Mouse (Mus musculus): ENCODE data around the gene Pdk1. TPM values are rescaled to one million over a fixed set of nuclear protein-coding genes. Genes with fewer than 3 reads are reported as not detected.
A peak's percentile ranks its signal among the peaks of the same experiment; 100 is the strongest.
"Not testable (repeated sequence)": the region's sequence is repeated elsewhere in the genome, so short reads cannot be mapped to it uniquely, and the experiment has no call there.

The Pdk1 gene
- 2.5 and 9.4 TPM in 2 replicates for total RNA-seq (2015; ENCODE audit: low replicate concordance)
- 7.3 and 19.4 TPM in 2 replicates for total RNA-seq (2017; ENCODE audit: low replicate concordance)

DNA sequence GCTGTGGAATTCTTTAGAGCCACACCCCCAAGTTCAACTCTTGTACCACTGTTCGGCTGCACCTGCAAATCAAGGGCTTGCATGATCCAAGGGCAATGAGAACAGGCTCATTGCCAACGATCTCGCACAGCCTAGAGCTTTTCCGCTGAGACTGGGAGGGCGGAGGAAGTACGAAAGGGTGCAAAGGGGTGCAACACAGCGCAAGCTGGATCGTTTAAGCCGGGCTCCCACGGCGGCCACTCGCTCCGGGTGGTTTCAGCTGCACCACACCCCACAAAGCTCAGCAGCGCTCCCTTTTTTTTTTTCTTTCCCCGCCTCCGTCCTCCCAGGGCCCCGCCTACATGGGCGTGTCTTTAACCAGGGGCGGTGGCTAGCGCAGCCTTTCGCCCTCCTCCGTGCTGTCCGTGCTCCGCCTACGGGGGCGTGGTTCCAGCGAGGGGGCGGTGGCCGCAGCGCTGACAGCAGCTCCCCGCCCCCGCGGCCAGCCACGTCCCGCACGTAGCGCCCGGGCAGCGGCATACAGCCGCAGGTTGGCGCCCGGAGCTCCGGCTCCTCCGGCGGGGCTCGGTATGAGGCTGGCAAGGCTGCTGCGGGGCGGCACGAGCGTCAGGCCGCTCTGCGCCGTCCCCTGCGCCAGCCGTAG, at the start of gene Pdk1:
TSS of gene Pdk1 (plus strand) at position 424 of the 643 bp plus-strand sequence.
- ATAC-seq (replicated peaks; ENCODE audit: low FRiP score, poor library complexity, severe bottlenecking), result peak; percentile 92

DNA sequence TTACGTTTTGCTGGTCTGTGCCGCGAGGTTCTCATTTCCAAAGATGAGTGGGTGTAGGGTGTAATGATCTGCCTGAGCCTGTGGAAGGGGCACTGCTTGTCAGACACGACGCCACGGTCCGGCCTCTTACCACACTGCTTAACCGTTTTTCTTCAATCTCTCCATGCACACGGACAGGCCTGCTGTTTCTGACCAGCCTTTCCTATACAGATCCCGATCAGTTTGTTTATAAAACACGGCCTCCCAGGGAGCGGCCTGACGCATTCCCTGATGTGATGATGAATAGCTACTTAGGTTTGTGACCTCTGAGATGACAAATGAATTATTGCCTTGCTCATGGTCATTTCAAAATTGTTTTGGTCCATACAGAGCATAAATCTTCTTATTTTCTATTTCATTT, 48.9 kb upstream of the Pdk1 start:
- ATAC-seq (replicated peaks; ENCODE audit: low FRiP score, poor library complexity, severe bottlenecking), result no peak

DNA sequence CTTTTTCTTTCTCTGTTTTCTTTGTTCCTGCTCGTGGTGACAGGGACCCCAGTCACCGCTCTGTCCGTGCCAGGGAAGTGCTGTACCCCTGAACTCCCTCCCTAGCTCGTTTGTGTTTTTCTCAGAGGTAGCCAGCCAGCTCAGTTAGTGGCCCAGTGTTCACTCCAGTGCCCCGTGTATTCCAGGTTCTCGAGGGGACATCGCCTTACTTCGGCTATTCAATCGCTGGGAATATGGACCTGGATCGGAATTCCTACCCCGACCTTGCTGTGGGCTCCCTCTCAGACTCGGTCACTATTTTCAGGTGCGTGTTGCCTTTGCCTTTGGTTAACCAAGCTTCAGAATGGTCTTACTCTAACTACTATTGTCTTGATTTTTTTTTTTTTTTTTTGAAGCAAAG, 45.3 kb upstream of the Pdk1 start:
- no peak for ATAC-seq (replicated peaks; ENCODE audit: low FRiP score, poor library complexity, severe bottlenecking)

DNA sequence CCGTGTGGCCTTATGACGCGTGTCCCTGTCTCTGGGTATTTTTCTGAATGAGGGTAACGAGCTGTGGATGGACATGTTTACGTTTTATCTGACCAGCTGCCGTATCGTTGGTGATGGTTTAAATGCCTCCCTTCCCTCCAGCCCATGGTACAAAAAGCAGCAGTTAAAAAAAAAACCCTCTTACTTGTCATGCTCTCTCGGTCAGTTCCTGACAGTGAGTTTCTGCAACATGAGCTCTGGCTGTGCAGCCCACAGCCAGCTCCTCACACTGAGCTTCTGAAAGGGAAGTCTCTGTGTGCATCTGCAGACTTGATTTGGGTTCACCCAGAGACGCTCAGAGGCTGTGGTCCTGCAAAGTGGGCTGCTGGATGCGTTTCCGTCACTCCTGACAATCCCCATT, 44.1 kb upstream of the Pdk1 start:
- no peak for ATAC-seq (replicated peaks; ENCODE audit: low FRiP score, poor library complexity, severe bottlenecking)

DNA sequence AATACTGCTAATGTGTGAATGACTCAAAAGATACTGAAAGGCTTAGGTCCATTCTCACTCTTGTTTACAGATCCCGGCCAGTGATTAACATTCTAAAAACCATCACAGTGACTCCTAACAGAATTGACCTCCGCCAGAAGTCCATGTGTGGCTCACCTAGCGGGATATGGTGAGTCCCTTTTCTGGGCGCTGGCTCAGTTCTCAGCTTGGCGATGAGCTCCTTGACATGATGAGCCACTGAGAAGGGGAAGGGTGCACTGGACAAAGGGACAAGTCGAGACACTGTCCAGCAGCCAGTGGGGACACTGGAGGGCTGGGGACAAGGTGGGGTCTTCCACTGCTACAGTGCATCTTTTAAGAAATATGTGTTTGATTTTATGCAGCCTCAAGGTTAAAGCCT, 39.4 kb upstream of the Pdk1 start:
- no peak for ATAC-seq (replicated peaks; ENCODE audit: low FRiP score, poor library complexity, severe bottlenecking)

DNA sequence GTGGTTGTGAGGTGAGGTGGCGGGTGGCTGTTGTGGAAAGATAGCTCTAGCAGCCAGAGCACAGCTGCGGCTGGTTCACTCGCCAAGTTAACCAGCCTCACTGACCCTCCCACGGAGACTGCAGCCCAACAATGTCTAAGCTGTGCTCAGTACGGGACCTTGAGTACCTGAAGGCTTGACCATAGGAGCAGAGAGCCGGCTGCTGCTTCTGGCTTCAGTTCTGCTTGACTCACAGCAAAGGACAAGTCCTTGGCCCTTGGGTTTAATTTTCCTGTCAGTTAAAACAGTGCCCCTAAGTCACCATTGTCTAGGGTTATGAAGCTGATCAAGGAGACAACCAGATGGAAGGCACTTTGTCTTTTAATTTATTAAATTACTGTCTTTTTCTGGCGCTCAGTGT, 38.7 kb upstream of the Pdk1 start:
- no peak for ATAC-seq (replicated peaks; ENCODE audit: low FRiP score, poor library complexity, severe bottlenecking)

DNA sequence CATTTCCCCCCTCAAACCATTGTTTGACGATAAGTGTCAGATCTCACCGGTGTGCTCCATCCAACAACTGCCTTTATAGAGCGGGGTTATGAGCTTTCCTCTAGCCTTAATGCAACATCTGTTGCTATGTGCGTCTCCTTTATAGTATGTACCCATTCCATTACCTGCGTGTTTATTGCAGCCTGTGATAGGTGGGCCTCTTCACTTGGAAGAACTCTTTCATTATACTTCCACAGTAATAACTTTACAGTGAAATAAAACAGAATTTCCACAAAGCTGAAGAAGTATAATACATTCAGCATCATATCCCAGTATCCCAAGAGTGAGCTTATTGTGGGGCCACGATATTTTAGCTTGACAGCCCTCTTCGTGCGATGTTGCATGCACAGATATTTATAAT, 37.5 kb upstream of the Pdk1 start:
- ATAC-seq (replicated peaks; ENCODE audit: low FRiP score, poor library complexity, severe bottlenecking), result no peak

DNA sequence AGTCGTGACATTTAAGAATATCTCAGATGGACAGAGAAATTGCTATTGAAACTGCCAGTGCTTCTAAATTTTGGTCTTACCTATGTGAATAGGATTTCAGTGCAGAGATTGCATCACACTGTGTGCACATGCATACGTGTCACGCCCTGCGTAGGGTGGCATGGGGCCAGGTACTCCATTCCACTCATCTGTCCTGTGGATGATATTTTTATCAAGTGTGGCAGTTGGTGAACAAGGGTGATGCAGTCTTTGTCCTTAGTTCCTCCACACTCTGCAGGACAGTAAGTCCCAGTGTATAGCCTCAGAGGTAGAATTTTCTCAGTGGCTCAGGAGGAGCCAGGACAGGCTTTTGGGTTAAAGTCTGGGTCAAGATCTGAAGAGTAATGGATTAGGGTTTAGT, 36.8 kb upstream of the Pdk1 start:
- no peak for ATAC-seq (replicated peaks; ENCODE audit: low FRiP score, poor library complexity, severe bottlenecking)

DNA sequence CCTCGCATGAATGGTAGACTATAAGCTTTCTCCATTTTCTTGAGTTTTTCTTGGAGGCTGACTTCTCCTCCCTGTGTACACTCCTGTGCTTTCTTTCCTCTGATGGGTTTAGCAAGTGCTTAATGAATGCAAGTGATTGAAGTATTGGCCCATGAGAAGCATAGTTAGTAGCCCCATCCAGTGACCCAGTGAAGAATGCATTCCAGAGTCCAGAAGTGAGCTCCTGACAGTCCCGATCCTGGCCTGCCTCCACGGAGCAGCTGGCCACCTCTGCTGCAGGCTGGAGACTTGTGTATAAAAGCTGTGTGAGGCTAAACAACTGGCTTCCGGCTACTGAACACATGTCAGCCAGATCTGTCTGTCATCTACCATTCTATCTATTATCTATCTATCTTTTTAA, 35.8 kb upstream of the Pdk1 start:
- ATAC-seq (replicated peaks; ENCODE audit: low FRiP score, poor library complexity, severe bottlenecking), result no peak

DNA sequence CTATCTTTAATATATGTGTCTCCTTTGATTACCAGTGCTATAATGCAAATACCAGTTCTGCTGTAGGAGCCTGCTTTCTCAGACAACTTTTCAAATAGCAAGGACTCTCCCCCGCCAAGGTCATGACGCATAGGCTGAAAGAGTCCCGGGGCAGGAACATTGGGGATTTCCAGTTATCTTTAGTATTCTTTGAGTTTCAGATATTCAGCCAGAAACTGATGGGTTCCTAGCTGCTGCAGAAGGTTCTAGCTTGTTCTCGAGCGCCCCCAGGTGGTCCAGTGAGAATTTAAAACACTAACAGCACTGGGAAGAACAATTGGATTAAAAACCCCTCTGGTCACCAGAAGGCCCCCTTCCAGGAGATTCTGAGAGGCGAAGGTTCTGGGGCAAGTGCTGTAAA, 35.2 kb upstream of the Pdk1 start:
- no peak; the same call in 1 of the 2 replicates for ATAC-seq (replicated peaks; ENCODE audit: low FRiP score, poor library complexity, severe bottlenecking)

DNA sequence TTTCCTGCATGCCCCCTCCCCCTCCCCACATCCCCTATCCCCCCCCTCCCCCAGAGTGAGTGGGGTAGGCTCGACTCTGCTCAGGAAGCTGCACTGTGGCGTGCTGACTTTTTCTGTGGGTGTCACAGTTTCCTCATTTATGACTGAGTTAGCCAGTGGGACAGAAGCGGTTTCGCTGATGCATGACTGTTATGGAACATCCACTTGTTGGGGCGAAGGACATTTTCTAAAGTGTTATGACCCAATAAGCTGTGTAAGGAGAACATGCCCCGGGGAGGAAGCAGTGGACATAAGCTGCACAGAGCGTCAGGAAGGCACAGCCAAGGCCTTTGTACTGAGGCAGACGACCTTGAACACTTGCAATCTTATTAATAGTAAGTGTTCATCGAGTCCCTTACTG, 29.7 kb upstream of the Pdk1 start:
- ATAC-seq (replicated peaks; ENCODE audit: low FRiP score, poor library complexity, severe bottlenecking), result no peak

DNA sequence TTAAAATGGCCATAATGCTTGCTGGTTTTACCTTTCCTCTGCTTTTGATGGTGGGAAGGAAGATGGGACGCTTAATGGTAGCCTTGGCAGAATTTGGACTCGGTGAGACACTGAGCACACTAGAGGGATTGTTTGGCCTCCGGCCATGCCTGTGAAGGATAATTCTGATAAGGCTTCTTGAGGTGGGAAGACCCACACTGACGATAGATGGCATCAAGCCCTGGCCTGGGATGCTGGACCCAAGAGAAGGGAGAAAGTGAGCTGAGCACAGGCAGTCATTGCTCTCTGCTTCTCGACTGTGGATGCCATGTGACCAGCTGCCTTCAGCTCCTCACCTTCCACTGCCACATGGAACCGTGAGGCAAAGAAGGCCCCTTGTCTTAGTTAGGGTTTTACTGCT, 28.1 kb upstream of the Pdk1 start:
- ATAC-seq (replicated peaks; ENCODE audit: low FRiP score, poor library complexity, severe bottlenecking), result no peak

DNA sequence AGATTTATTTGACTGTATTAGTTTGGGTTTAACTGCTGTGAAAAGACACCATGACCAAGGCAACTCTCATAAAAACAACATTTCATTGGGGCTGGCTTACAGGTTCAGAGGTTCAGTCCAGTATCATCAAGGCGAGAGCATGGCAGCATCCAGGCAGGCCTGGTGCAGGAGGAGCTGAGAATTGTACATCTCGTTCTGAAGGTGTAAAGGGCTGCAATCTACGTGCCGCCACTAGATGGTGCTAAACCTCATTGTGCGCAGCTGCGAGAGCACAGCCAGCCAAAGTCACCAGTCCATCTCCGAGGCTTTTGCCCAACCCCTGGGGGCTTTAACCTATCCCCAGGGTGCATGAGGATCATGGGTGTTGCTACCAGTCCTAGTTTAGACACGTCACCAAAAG, 20.9 kb upstream of the Pdk1 start:
- not testable (repeated sequence) for ATAC-seq (replicated peaks; ENCODE audit: low FRiP score, poor library complexity, severe bottlenecking)

DNA sequence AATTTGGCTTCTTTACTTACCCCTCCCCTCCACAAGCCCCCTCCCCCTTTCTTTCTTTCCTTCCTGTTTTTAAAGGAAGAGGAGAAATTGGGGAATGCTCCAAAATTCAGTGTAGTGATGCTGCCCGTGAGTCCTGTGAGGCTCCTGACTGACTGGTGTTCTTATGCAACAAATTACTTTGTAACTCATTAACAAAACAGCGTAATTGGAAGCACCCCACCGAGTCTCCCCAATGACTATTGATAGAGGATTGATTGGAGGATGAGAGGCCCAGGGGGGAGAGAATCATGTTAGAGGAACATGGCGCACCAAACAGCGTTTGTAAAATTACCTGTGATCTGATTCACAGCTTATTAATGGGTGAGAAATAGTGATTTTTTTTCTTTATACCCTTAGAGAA, 17.9 kb upstream of the Pdk1 start:
- no peak for ATAC-seq (replicated peaks; ENCODE audit: low FRiP score, poor library complexity, severe bottlenecking)

DNA sequence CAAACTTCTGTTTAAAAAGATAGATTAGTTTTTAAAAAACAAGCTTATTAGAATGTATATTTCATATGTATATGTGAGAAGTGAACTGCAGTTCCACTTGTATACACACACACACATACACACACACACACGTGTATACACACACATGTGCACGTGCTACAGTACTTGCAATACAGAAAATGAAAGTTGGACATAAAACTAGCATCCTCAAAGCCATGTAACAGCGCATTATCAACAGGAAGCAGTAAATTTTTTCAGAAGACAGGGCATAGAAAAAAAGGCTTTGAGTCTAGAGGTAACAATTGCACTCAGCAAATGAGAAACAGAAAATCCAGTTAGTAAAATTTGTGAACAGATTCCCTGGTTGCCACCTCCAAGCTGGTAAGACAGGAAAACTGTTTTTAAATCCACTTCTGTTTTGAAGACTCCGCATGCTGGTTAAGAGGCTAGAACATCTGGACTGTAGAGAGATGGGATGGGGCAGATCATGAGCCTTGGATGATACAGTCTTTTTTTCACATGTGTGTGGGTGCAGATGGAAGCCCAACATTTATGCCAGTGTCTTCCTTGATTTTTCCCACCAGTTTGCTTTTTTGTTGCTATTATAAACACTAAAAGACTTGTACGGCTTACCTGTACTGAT, 9.4 kb upstream of the Pdk1 start:
- no peak for ATAC-seq (replicated peaks; ENCODE audit: low FRiP score, poor library complexity, severe bottlenecking)

DNA sequence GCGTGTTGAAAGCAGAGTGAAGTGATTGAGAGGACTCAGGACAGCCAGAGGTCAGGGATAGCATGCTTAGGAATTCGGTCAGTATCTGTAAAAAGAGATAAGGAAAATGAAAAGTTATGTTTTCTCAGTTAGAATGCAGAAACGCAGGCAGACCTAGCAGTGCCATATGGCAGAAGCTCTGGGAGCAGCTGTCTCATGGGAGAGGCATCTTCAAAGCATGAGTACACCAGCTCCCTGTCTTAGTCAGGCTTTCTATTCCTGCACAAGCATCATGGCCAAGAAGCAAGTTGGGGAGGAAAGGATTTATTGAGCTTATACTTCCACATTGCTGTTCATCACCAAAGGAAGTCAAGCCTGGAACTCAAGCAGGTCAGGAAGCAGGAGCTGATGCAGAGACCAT, 8.0 kb upstream of the Pdk1 start:
- ATAC-seq (replicated peaks; ENCODE audit: low FRiP score, poor library complexity, severe bottlenecking), result no peak

DNA sequence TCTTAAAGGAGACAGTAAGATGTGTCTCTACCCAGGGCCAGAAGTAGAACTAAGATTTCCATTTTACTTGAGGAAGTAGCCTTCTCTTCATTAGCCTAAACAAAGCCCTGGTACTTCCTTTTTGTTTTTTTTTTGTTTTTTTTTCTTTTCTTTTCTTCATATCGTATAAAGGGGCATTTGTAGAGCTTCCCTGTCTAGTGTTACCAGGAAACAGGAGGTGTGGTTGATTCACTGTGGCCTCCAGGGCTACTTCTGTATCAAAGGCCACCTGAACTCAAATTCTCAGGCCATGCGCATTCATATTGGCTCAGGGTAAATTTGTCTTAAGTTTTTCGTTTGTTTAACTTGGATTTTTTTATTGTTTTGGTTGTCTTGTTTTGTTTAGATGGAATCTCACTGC, 7.1 kb upstream of the Pdk1 start:
- no peak for ATAC-seq (replicated peaks; ENCODE audit: low FRiP score, poor library complexity, severe bottlenecking)

DNA sequence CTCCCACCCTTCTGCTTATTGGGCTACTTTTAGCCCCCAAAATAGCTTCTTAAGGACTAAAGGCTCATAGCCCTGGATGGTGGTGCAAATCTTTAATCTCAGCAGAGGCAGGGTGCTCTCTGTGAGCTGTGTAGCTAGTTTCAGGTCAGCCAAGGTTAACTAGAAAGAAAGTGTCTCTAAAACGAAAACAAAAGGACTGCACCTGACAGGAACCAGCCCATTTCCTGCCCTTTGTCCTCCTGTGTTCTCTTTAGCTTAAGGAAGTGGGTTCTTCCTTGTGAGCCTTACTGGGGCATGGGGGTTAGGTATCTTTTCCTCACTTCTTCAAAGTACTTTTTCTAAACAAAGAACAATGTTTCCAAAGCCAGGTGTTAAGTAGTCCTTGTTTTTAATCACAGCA, 6.5 kb upstream of the Pdk1 start:
- ATAC-seq (replicated peaks; ENCODE audit: low FRiP score, poor library complexity, severe bottlenecking), result no peak

DNA sequence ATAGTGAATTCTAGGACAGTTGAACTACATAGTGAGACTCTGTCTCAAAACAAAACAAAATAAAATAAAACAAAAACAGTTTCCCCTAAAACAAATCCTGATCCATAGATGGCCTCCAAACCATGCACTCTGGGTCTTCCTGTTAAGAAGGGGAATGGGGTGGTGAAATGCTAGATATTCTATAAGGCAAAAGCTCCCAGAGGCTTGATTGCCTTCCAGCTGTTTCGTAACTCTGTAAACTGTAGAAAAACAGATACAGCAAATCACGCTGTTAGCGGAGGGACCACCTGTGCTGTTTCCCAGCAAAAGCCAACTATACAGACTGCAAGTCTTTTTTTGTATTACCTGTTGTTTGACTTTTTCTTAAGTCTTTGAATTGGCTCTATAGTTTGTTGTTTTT, 6.0 kb upstream of the Pdk1 start:
- no peak for ATAC-seq (replicated peaks; ENCODE audit: low FRiP score, poor library complexity, severe bottlenecking)

DNA sequence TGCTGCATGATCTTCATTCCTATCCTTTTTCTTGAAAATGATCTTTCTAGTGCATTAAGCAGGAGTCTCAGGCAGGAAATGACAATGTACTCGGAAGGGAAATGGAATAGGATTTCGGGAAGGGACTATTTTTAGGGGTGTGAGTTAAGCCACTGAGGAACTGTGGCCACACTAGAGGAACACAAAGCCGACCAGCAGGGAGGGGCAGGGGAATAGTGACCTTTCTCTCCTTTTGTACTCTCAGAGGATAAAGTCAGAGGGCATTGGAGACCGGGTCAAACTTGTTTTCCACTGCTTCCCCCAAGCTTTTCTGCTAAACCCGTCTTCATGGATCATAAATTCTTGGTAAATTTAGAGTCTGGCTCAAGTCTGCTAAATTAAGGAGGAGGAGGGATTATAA, 5.5 kb upstream of the Pdk1 start:
- ATAC-seq (replicated peaks; ENCODE audit: low FRiP score, poor library complexity, severe bottlenecking), result no peak

DNA sequence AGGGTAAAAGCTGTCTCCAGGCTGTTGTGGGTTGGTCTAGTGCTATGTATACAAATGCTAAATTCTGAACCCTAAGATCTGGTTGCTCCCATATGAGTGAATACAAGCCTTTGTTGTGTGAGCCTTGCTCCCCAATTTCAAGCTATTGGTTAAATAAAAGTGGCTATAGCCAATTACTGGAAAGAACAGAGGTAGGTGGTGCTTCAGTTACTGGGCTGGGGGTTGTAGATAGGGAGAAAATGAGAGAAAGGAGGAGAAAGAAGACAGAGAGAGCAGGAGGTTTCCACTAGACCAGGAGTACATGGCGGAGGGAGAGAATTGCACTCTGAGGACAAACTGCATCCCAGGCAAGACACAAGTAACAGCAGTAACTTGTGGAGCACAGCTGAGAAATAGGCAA, 4.8 kb upstream of the Pdk1 start:
- ATAC-seq (replicated peaks; ENCODE audit: low FRiP score, poor library complexity, severe bottlenecking), result no peak

DNA sequence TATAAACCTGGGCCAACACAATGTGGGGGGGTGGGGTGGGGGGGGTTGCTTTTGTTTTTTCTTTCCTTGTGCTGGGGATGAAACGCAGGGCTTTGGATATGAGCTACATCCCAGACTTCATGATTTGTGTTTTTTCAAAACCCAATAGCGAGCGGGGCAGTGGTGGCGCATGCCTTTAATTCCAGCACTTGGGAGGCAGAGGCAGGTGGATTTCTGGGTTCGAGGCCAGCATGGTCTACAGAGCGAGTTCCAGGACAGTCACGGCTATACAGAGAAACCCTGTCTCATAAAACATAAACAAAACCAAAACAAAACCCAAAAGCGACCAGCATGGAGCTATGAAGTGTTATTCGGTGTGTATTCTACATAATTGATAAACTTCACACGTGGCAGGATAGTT, 883 bp upstream of the Pdk1 start:
- no peak for ATAC-seq (replicated peaks; ENCODE audit: low FRiP score, poor library complexity, severe bottlenecking)
